Mouse (Mus musculus) stomach, postnatal 0 days (tissue): ENCODE measurements around the gene Calcoco1.

Experiments used
- CTCF ChIP-seq: IDR thresholded peaks from 2 replicates; pipeline ENCODE4 v1.5.1; 2016; ENCODE audit warnings: antibody characterized with exemption, low read depth, mild to moderate bottlenecking, moderate library complexity
- EP300 ChIP-seq: optimal IDR thresholded peaks from 2 replicates; pipeline ENCODE3; 2016; ENCODE audit warnings: antibody characterized with exemption

DNA sequence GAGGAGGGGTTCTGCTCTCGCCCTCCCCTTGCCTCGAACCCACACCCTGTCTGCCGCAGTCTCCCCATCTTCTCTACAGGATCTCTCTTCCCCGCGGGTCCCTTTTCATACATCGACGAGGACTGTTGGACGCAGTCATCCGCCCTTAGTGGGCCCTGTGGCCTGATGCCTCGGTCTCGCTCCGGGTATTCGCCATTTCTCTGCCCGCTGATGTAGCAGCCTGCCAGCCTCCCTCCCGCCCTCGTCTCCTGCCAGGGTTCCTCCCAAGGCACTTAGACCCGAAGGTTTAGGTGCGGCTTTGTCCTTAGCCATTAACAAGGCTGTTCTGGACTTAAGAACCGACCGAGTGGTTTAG is 25.3 kb upstream of the Calcoco1 start:
- no peak for TF ChIP-seq CTCF
- no peak for TF ChIP-seq EP300
